Mouse (Mus musculus): ENCODE measurements around the gene Lbhd1. TPM values are rescaled to one million over a fixed set of nuclear protein-coding genes. Genes with fewer than 3 reads are reported as not detected.

Lbhd1 gene
- polyA plus RNA-seq, 1 experiment from 2014 or later, result 77.0 TPM

- Histone ChIP-seq H3K4me1 (ENCODE audit: control insufficient read depth, insufficient read depth, low read length) (peaks cover 5% of the 10 kb centered on the region; the same call in 1 of the 2 replicates), H3K27me3 (ENCODE audit: control insufficient read depth, insufficient read depth, low read length) (no peaks in the 10 kb centered on the region), H3K9me3 (replicated peaks; ENCODE audit: control insufficient read depth, low read length) (no peaks in the 10 kb centered on the region), H3K36me3 (ENCODE audit: control insufficient read depth, insufficient read depth, low read length) (0 out of 2 replicates have a peak, but pooled peaks cover 6% of the 10 kb centered on the region), H3K4me2 (ENCODE audit: low read depth, low read length) (no peak overlapping the region), H3K9ac (ENCODE audit: low read length) (no peak overlapping the region), H3K4me3 (replicated peaks; ENCODE audit: low read length) (no peak overlapping the region), H3K27ac (ENCODE audit: low read length) (no peak overlapping the region)
- ATAC-seq (ENCODE audit: insufficient read depth, low FRiP score), result no peak
- 57% methylated on average over 5 of the region's 5 CpGs for WGBS
These were observed 39.0 kb upstream of the Lbhd1 start for GRCm38 (mm10) chr19:8844371-8845129.

- no peak for ATAC-seq (ENCODE audit: insufficient read depth, low FRiP score)
- no peak overlapping the region for H3K4me3 ChIP-seq (replicated peaks; ENCODE audit: low read length)
- no peak overlapping the region for H3K4me2 ChIP-seq (ENCODE audit: low read depth, low read length)
- no peak overlapping the region for H3K27ac ChIP-seq (ENCODE audit: low read length)
- 0 out of 2 replicates have a peak, but pooled peaks cover 6% of the 10 kb centered on the region for H3K36me3 ChIP-seq (ENCODE audit: control insufficient read depth, insufficient read depth, low read length)
- H3K27me3 ChIP-seq (ENCODE audit: control insufficient read depth, insufficient read depth, low read length), result no peaks in the 10 kb centered on the region
- 68% methylated on average over 5 of the region's 5 CpGs for WGBS
- no peak overlapping the region for H3K9ac ChIP-seq (ENCODE audit: low read length)
- no peaks in the 10 kb centered on the region for H3K9me3 ChIP-seq (replicated peaks; ENCODE audit: control insufficient read depth, low read length)
- H3K4me1 ChIP-seq (ENCODE audit: control insufficient read depth, insufficient read depth, low read length), result no peaks in the 10 kb centered on the region
These were observed 35.2 kb upstream of the Lbhd1 start for GRCm38 (mm10) chr19:8848356-8848755.

GRCm38 (mm10) chr19:8850402-8850901 is 33.1 kb upstream of the Lbhd1 start, which contains the start of gene Lrrn4cl:
TSS of gene Lrrn4cl (plus strand) at chr19:8850768.
- H3K9ac ChIP-seq (ENCODE audit: low read length), result peak within 1 kb of the TSS; percentile 61
- 22% methylated on average over 7 of the region's 7 CpGs for WGBS
- no peaks in the 10 kb centered on the region for H3K27me3 ChIP-seq (ENCODE audit: control insufficient read depth, insufficient read depth, low read length)
- H3K9me3 ChIP-seq (replicated peaks; ENCODE audit: control insufficient read depth, low read length), result no peaks in the 10 kb centered on the region
- no peaks in the 10 kb centered on the region for H3K4me1 ChIP-seq (ENCODE audit: control insufficient read depth, insufficient read depth, low read length)
- ATAC-seq (ENCODE audit: insufficient read depth, low FRiP score), result peak; percentile 76
- H3K27ac ChIP-seq (ENCODE audit: low read length), result peak within 1 kb of the TSS; percentile 36
- H3K36me3 ChIP-seq (ENCODE audit: control insufficient read depth, insufficient read depth, low read length), result 0 out of 2 replicates have a peak, but pooled peaks cover 6% of the 10 kb centered on the region
- H3K4me2 ChIP-seq (ENCODE audit: low read depth, low read length), result peak within 1 kb of the TSS; percentile 42
- peak within 1 kb of the TSS; percentile 2; the same call in 1 of the 2 replicates for H3K4me3 ChIP-seq (replicated peaks; ENCODE audit: low read length)

GRCm38 (mm10) chr19:8851639-8852038 is 31.9 kb upstream of the Lbhd1 start:
- Histone ChIP-seq H3K9ac (ENCODE audit: low read length) (no peak overlapping the region), H3K27me3 (ENCODE audit: control insufficient read depth, insufficient read depth, low read length) (no peaks in the 10 kb centered on the region), H3K4me3 (replicated peaks; ENCODE audit: low read length) (no peak overlapping the region), H3K4me1 (ENCODE audit: control insufficient read depth, insufficient read depth, low read length) (no peaks in the 10 kb centered on the region), H3K36me3 (ENCODE audit: control insufficient read depth, insufficient read depth, low read length) (0 out of 2 replicates have a peak, but pooled peaks cover 6% of the 10 kb centered on the region), H3K9me3 (replicated peaks; ENCODE audit: control insufficient read depth, low read length) (no peaks in the 10 kb centered on the region), H3K4me2 (ENCODE audit: low read depth, low read length) (no peak overlapping the region), H3K27ac (ENCODE audit: low read length) (no peak overlapping the region)
- 35% methylated on average over 7 of the region's 7 CpGs for WGBS
- no peak for ATAC-seq (ENCODE audit: insufficient read depth, low FRiP score)

- H3K9me3 ChIP-seq (replicated peaks; ENCODE audit: control insufficient read depth, low read length), result no peaks in the 10 kb centered on the region
- no peaks in the 10 kb centered on the region for H3K27me3 ChIP-seq (ENCODE audit: control insufficient read depth, insufficient read depth, low read length)
- H3K9ac ChIP-seq (ENCODE audit: low read length), result no peak overlapping the region
- no peak overlapping the region for H3K4me2 ChIP-seq (ENCODE audit: low read depth, low read length)
- no peak overlapping the region for H3K4me3 ChIP-seq (replicated peaks; ENCODE audit: low read length)
- no peaks in the 10 kb centered on the region for H3K4me1 ChIP-seq (ENCODE audit: control insufficient read depth, insufficient read depth, low read length)
- no peak overlapping the region for H3K27ac ChIP-seq (ENCODE audit: low read length)
- H3K36me3 ChIP-seq (ENCODE audit: control insufficient read depth, insufficient read depth, low read length), result 0 out of 2 replicates have a peak, but pooled peaks cover under 1% of the 10 kb centered on the region
- no peak for ATAC-seq (ENCODE audit: insufficient read depth, low FRiP score)
- WGBS, result 52% methylated on average over 10 of the region's 10 CpGs
These were observed 31.1 kb upstream of the Lbhd1 start for GRCm38 (mm10) chr19:8852236-8852928.

GRCm38 (mm10) chr19:8853117-8853516 is 30.4 kb upstream of the Lbhd1 start:
- no peak overlapping the region for H3K9ac ChIP-seq (ENCODE audit: low read length)
- H3K27me3 ChIP-seq (ENCODE audit: control insufficient read depth, insufficient read depth, low read length), result no peaks in the 10 kb centered on the region
- no peak for ATAC-seq (ENCODE audit: insufficient read depth, low FRiP score)
- no peak overlapping the region for H3K4me2 ChIP-seq (ENCODE audit: low read depth, low read length)
- no peak overlapping the region for H3K4me3 ChIP-seq (replicated peaks; ENCODE audit: low read length)
- no peaks in the 10 kb centered on the region for H3K36me3 ChIP-seq (ENCODE audit: control insufficient read depth, insufficient read depth, low read length)
- WGBS, result 86% methylated on average over 3 of the region's 3 CpGs
- H3K27ac ChIP-seq (ENCODE audit: low read length), result no peak overlapping the region
- no peaks in the 10 kb centered on the region for H3K4me1 ChIP-seq (ENCODE audit: control insufficient read depth, insufficient read depth, low read length)
- H3K9me3 ChIP-seq (replicated peaks; ENCODE audit: control insufficient read depth, low read length), result no peaks in the 10 kb centered on the region

- no peak for ATAC-seq (ENCODE audit: insufficient read depth, low FRiP score)
These were observed 25.8 kb upstream of the Lbhd1 start for GRCm38 (mm10) chr19:8857689-8858088.

GRCm38 (mm10) chr19:8859018-8859417 is 24.5 kb upstream of the Lbhd1 start:
- no peak overlapping the region for H3K4me3 ChIP-seq (replicated peaks; ENCODE audit: low read length)
- H3K27me3 ChIP-seq (ENCODE audit: control insufficient read depth, insufficient read depth, low read length), result no peaks in the 10 kb centered on the region
- no peak overlapping the region for H3K27ac ChIP-seq (ENCODE audit: low read length)
- no peaks in the 10 kb centered on the region for H3K36me3 ChIP-seq (ENCODE audit: control insufficient read depth, insufficient read depth, low read length)
- H3K9ac ChIP-seq (ENCODE audit: low read length), result no peak overlapping the region
- no peaks in the 10 kb centered on the region for H3K9me3 ChIP-seq (replicated peaks; ENCODE audit: control insufficient read depth, low read length)
- no peaks in the 10 kb centered on the region for H3K4me1 ChIP-seq (ENCODE audit: control insufficient read depth, insufficient read depth, low read length)
- no peak overlapping the region for H3K4me2 ChIP-seq (ENCODE audit: low read depth, low read length)
- 22% methylated on average over 1 of the region's 1 CpGs for WGBS
- ATAC-seq (ENCODE audit: insufficient read depth, low FRiP score), result peak; percentile 33; the same call in 1 of the 2 replicates

More at GRCm38 (mm10) chr19:8857689-8858088, 25.8 kb upstream of the Lbhd1 start:
- Histone ChIP-seq H3K9ac (ENCODE audit: low read length) (no peak overlapping the region), H3K36me3 (ENCODE audit: control insufficient read depth, insufficient read depth, low read length) (no peaks in the 10 kb centered on the region), H3K9me3 (replicated peaks; ENCODE audit: control insufficient read depth, low read length) (no peaks in the 10 kb centered on the region), H3K4me2 (ENCODE audit: low read depth, low read length) (no peak overlapping the region), H3K27me3 (ENCODE audit: control insufficient read depth, insufficient read depth, low read length) (no peaks in the 10 kb centered on the region), H3K4me3 (replicated peaks; ENCODE audit: low read length) (no peak overlapping the region), H3K27ac (ENCODE audit: low read length) (no peak overlapping the region), H3K4me1 (ENCODE audit: control insufficient read depth, insufficient read depth, low read length) (no peaks in the 10 kb centered on the region)
- WGBS, result 45% methylated on average over 4 of the region's 4 CpGs

- WGBS, result 81% methylated on average over 6 of the region's 6 CpGs
- Histone ChIP-seq H3K36me3 (ENCODE audit: control insufficient read depth, insufficient read depth, low read length) (no peaks in the 10 kb centered on the region), H3K9me3 (replicated peaks; ENCODE audit: control insufficient read depth, low read length) (no peaks in the 10 kb centered on the region), H3K4me2 (ENCODE audit: low read depth, low read length) (no peak overlapping the region), H3K9ac (ENCODE audit: low read length) (no peak overlapping the region), H3K27ac (ENCODE audit: low read length) (no peak overlapping the region), H3K27me3 (ENCODE audit: control insufficient read depth, insufficient read depth, low read length) (no peaks in the 10 kb centered on the region), H3K4me3 (replicated peaks; ENCODE audit: low read length) (no peak overlapping the region), H3K4me1 (ENCODE audit: control insufficient read depth, insufficient read depth, low read length) (no peaks in the 10 kb centered on the region)
- ATAC-seq (ENCODE audit: insufficient read depth, low FRiP score), result no peak
These were observed 19.3 kb upstream of the Lbhd1 start for GRCm38 (mm10) chr19:8864265-8864664.

Measured in stomach, embryonic 16.5 days (tissue).